Mouse (Mus musculus) bone marrow, adult 2 months (tissue): ENCODE data around the gene S1pr4. TPM values are rescaled to one million over a fixed set of nuclear protein-coding genes. Genes with fewer than 3 reads are reported as not detected.

ENCODE experiments used
- H3K27ac ChIP-seq: fragments of 200-500 bp; 2 replicates; pipeline ENCODE4 v1.5.1; 2012; ENCODE audit warnings: low read depth, mild to moderate bottlenecking, control low read depth, inconsistent platforms, low read length; ENCODE audit not compliant: control insufficient read depth, poor library complexity, insufficient read depth
- H3K4me1 ChIP-seq: fragments of 200-500 bp; 2 replicates; pipeline ENCODE4 v1.6.1; 2011; ENCODE audit warnings: low read length; ENCODE audit not compliant: control insufficient read depth, insufficient read depth
- H3K4me3 ChIP-seq: fragments of 200-500 bp; replicated peaks from 2 replicates; pipeline ENCODE3; 2011; ENCODE audit warnings: mild to moderate bottlenecking, low read depth, low read length, control low read depth; ENCODE audit not compliant: control insufficient read depth
- CTCF ChIP-seq: fragments of 200-500 bp; IDR thresholded peaks from 2 replicates; pipeline ENCODE4 v1.5.1; 2011; ENCODE audit warnings: low read length, control low read depth; ENCODE audit not compliant: control insufficient read depth, insufficient read depth
- POLR2A ChIP-seq: fragments of 200-500 bp; IDR thresholded peaks from 2 replicates; pipeline ENCODE4 v1.6.1; 2011; ENCODE audit warnings: low read depth, mild to moderate bottlenecking, control low read depth, low read length, borderline replicate concordance; ENCODE audit not compliant: control insufficient read depth
- WGBS: fragments of 180-500 bp; shearing (Covaris S2); methylation state at CpG from one replicate; pipeline ENCODE4 v1.1.7; 2018; 5-methylcytosine and 5-hydroxymethylcytosine counted together
- polyA plus RNA-seq: library from polyadenylated mRNA; stranded (reverse); fragments of >200 nt; gene quantifications from 2 replicates; pipeline ENCODE4 v1.2.4, GENCODE M21; 2011; ENCODE audit warnings: low replicate concordance; ENCODE audit not compliant: missing spikeins, insufficient read depth, insufficient read length

The S1pr4 gene
- polyA plus RNA-seq, 1 experiment: 15.8 TPM

DNA sequence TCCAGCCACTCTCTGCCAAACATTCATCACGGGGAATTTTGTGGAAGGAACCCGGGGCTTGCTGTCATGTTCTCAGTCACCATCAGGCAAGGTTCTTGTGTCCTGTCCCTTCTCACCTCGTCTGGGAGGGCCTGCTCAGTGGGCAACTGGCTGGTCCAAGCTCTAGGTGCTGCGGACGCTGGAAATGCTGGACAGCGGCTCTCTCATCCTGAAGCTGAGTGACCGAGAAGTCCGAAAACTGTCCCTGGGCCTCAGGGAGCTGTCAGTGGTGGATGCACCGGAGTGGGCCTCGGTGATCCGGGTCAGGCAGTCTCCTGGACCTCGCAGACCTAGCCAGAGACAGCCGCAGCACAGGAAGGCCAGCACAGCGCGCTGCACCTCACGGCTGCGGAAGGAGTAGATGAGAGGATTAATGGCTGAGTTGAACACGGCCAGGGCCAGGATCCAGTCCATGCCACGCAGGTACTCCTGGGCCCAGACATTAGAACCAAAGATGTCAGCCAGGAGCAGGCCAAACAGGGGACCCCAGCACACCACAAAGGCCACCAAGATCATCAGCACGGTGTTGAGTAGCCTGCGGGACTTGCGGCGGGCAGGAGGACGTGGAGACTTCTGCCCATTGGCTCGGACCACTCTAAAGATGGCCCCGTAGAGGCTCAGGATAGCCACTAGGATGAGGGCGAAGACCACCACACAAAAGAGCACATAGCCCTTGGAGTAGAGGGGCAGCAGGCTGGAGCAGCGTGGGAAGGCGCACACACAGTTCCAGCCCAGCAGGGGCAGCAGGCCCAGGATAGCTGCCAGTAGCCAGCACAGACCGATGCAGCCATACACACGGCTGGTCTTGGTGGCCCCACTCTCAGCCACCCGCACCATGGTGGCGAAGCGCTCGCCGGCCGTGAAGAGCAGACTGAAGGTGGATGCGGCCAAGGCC is 1.3 kb downstream of the S1pr4 start:
- WGBS: 4% methylated on average over 38 of the region's 38 CpGs
- Histone ChIP-seq H3K4me3 (peak overlapping the region; percentile 78), H3K27ac (peak overlapping the region; percentile 90), H3K4me1 (peaks cover 1% of the 10 kb centered on the region; the same call in 1 of the 2 replicates)
- TF ChIP-seq CTCF (0 out of 2 replicates have a peak, but pooled peaks have one; percentile 23), POLR2A (peak; percentile 50; the same call in 1 of the 2 replicates)

DNA sequence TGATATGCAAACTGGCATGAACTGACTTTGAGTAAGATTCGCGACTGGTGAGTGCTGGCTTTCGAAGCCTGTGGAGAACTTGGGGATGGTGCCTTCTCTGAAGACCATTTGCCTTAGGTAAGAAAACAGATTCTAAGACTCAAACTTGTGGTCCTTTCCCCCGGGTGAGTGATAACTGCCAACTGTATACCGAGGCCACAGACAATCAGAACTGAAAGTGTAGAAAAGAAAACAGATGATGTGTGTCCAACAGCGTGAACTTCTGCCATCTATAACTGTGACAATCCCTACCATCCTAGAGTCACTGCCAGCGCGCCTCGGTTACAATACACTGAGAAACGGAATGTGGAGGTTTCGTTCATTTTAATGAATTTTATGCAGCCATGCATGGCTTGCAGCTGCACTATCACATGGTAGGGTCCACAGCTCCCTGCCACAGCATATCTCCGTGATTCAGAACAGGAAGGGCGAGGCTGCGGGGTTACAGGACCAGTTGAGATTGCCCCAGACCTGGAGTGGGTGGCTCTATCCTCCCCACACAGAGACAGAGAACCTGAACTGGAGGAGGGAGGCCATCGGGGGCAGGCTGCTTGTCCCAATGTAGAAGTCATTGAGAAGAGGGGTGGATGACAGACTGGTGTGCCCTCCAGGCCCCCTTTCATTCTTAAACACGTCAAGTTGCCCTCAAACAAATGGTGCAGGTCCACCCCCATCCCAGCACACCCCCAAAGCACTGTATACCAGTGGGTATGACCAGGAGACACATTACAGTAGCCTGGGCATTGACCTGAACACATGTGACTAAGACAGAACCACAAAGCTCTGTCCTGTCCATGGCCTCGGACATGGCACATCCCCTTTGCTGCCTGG is 2.3 kb downstream of the S1pr4 start:
- 2% methylated on average over 17 of the region's 17 CpGs for WGBS
- peak overlapping the region; percentile 90 for H3K27ac ChIP-seq

DNA sequence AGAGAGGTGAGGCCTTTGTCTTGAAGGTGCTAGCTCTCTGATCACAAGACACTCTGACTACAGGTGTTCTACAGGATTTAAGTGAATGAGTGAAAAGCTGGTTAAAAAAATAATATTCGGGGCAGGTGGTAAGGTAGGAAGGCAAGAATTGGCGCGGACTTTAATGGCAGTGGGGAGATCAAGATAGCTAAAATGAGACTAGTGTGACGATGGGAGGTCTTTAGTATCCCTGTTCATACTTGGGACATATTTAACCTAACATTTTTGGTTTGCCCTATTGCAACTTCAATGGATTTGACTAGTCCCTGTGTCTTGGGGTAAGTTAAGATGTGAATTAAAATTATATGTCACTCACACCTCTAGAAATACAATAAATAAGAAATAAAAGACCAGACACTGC is 3.0 kb downstream of the S1pr4 start:
- Histone ChIP-seq H3K4me3 (peak overlapping the region; percentile 78), H3K27ac (peak overlapping the region; percentile 90; the same call in 1 of the 2 replicates), H3K4me1 (no peaks in the 10 kb centered on the region; the same call in 1 of the 2 replicates)
- TF ChIP-seq POLR2A: no peak
- 3% methylated on average over 4 of the region's 4 CpGs for WGBS

More for the DNA sequence above, 2.3 kb downstream of the S1pr4 start:
- Histone ChIP-seq H3K4me1 (no peaks in the 10 kb centered on the region; the same call in 1 of the 2 replicates), H3K4me3 (peak overlapping the region; percentile 78)
- peak; percentile 41; the same call in 1 of the 2 replicates for TF ChIP-seq POLR2A
- TF ChIP-seq CTCF: no peak

DNA sequence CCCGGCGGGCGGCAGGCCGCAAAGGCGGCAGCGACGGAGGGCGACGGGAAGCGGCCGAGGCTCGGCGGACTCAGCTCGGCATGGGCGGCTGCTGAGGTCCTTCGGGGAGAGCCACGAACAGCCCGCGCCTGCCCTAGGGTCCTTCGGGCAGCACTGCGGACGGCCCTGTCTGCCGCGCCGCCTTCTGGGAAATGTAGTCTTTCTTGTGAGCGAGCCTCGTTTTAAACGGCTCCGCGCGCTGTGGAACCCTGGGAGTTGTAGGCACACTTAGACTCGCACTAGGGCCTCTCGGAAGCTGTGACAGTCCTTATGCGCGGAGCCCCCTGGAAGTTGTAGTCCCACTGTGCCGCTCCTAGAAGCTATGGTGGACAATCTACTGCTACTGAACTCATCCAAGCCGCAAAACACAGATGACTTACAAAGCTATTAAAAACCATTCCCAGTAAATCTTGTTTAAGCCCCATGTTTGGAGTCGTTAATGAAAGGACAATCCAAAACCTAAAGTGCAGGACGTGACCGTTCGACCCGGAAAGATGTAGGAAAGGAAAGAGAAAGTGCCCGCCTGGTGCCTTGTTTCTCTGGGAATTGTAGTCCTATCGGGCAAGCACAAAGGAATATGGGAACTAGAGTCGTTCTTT is 3.5 kb downstream of the S1pr4 start, which contains the start of gene Ncln:
Gene Ncln (minus strand): TSS at position 129 of the 638 bp plus-strand sequence.
- Histone ChIP-seq H3K4me3 (peak within 1 kb of the TSS; percentile 84), H3K4me1 (no peaks in the 10 kb centered on the region; the same call in 1 of the 2 replicates), H3K27ac (peak within 1 kb of the TSS; percentile 90)
- TF ChIP-seq POLR2A: peak; percentile 63; the same call in 1 of the 2 replicates
- no peak for TF ChIP-seq CTCF
- WGBS: under 1% methylated on average over 45 of the region's 45 CpGs

GRCm38 (mm10) chr10:81495616-81496263 is 4.2 kb downstream of the S1pr4 start:
- H3K27ac ChIP-seq: peak overlapping the region; percentile 55
- TF ChIP-seq CTCF: no peak
- TF ChIP-seq POLR2A: no peak
- WGBS: 1% methylated on average over 41 of the region's 41 CpGs
- peak overlapping the region; percentile 84 for H3K4me3 ChIP-seq
- H3K4me1 ChIP-seq: no peaks in the 10 kb centered on the region; the same call in 1 of the 2 replicates

- Histone ChIP-seq H3K4me3 (peak overlapping the region; percentile 84), H3K27ac (peak overlapping the region; percentile 55), H3K4me1 (no peaks in the 10 kb centered on the region; the same call in 1 of the 2 replicates)
- no peak for TF ChIP-seq POLR2A
- no peak for TF ChIP-seq CTCF
- 33% methylated on average over 6 of the region's 6 CpGs for WGBS
These were observed 4.8 kb downstream of the S1pr4 start for GRCm38 (mm10) chr10:81495151-81495550.

GRCm38 (mm10) chr10:81494260-81495041 is 5.5 kb downstream of the S1pr4 start:
- no peak for TF ChIP-seq POLR2A
- TF ChIP-seq CTCF: no peak
- Histone ChIP-seq H3K27ac (peak overlapping the region; percentile 65), H3K4me1 (no peaks in the 10 kb centered on the region; the same call in 1 of the 2 replicates), H3K4me3 (peak overlapping the region; percentile 84)
- 47% methylated on average over 11 of the region's 11 CpGs for WGBS
